Mouse (Mus musculus) mature B cell (primary cell): Measurements from ENCODE around the gene Traf3ip3.

Experiments
- in situ Hi-C: fragments of 300-500 bp; cut with MboI; formaldehyde crosslinking; loops from 2 replicates; pipeline ENCODE4 v1.14.3; 2019

The Traf3ip3 gene

DNA sequence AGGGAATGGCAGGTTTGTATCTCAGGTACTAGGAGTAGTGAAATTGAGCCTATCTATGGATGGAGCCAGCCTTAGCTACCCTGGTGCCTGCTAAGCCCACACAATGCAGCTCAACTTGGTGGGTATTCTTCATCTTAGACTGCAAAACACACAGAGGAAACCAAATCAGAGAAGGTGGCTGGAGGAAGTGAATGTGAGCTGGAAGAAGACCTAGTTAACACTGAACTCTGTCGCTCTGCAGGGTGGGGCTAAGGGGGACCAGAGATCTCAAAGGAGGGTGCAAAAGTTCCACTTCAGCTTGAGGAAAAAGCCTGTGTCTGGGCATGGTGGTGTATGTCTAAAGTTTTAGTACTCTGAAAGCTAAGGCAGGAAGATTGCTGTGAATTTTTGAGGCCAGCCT lies 41.9 kb downstream of the Traf3ip3 start:
- in situ Hi-C loops, result no loop called here

DNA sequence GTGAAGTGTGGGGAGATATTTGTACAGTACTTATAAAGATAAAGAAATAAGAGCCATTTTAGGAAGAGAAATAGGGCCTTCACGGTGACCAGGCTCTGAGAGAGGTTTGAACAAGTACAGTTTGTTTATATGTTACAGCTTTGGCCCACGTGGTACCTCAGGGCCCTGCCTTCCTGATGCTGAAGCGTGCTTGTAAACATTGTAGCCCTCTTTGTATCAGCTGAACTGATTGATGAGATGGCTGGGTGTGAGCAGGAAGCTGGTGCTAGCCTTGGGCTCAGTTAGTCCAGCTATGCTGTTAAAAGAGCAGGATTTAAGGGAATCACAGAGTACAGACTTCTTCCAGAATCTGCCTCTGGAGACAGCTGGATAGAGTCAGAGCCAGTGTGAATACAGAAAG lies 42.3 kb downstream of the Traf3ip3 start:
- in situ Hi-C loops, result no loop called here

DNA sequence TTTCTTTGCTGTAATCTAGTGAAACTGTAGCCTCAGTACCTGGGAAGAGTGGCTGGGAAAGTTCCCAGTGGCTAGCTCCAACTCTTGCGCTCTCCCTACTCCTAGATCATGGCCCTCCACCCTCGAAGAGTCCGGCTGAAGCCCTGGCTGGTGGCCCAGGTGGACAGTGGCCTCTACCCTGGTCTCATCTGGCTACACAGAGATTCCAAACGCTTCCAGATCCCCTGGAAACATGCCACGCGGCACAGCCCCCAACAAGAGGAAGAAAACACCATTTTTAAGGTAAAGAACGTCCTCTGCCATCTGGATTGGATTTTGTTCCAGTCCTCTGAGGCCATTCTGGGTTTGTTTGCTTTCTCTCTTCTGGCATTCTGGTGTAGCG lies 44.4 kb downstream of the Traf3ip3 start:
- in situ Hi-C loops, result no loop called here

DNA sequence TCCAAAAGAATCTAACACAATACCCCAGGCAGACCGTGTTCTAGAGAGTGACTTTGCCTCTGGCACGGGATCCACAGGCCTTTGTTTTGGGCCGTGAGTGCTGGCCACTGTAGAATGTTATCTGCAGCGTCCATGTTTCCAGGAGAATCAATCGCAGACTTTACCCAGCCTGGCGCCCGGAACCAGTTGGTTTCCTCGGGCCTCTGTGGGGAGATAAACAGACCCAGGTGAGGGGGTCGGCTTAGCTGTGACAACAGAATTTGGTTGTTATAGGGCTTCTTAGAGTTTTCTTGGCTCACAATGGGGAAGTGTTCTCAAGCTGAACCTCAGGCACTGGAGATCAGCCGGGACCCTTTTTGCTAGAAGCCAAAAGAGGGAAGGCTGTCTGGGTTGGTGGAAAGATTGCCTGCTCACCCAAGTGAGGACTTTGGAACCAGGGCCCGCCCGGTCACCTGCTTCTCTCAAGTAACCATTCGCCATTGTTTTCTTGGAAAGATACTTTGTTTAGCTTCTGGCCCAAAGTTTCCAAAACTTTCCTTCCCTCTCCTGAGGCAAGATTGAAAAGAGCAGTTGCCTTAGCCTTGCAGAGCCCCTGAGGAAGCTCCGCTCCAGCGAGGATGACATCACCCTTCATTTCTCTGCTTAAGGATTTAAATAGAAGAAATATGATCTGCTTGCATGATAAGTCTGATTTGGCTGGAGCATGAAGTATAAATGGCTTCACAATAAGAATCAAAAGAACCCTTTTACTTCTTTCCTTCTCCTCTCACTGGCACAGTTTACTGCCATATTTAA lies 45.0 kb downstream of the Traf3ip3 start:
- in situ Hi-C loops, result no loop called here

DNA sequence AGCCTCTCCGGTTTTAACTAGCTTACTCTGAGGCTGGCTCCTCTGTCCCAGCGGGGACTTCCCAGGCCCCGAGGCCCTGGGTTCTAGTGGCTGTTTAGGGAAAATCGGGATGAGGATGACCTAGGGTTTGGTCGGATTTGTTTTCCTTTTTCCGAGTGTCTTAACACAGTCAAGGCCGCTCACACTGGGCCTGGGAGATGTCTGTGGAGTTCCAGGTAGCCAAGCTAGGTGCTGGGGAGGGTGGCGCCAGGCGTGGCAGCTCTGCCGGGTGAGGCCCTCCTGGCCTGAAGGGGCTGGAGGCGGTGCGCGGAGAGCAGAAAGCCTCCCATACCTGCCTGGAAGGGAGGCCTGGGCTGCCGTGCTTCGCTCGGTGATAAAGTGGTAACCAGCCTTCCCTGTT lies 47.9 kb downstream of the Traf3ip3 start:
- in situ Hi-C loops, result no loop called here

DNA sequence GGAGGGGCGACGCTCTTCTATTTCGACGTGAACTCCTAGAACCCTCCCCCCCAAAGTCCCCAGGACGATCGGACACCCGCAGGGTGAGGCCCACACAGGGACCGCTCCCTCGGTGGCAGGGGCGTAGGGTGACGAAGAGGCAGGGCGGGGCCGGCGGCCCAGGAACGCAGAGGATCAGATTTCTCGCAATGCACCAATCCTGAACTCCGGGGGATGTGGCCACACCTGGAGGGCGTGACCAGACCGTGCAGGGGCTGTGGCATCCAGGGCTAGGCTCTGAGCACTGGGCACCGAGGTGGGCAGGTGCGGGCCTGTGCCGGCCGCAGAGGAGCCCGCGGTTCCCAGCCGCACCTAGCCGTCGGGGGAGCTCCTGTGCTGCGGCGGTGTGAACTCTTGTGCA lies 48.6 kb downstream of the Traf3ip3 start, which contains the start of gene Irf6:
Gene Irf6, plus strand, starts transcription at position 240 of the 400 bp plus-strand sequence.
- in situ Hi-C loops, result no loop called here

DNA sequence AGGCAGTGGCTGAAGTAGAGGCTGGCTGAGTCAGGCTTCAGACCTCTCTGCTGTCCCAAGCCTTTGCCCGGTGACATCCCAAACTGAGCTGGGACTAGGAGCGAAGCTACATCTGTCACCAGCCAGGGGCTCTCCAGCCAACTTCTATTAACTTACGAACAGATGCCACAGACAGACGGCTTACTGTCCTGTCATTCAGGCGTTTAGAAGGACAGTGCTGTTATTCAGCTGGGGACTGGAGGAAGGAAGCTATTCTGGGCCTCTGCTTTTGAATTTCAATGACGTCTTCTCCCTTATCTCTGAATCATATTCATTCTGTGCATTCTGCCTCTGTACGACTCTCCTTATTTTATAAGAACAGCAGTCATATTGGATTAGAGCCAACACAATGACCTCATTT lies 50.4 kb downstream of the Traf3ip3 start:
- in situ Hi-C loops, result no loop called here

DNA sequence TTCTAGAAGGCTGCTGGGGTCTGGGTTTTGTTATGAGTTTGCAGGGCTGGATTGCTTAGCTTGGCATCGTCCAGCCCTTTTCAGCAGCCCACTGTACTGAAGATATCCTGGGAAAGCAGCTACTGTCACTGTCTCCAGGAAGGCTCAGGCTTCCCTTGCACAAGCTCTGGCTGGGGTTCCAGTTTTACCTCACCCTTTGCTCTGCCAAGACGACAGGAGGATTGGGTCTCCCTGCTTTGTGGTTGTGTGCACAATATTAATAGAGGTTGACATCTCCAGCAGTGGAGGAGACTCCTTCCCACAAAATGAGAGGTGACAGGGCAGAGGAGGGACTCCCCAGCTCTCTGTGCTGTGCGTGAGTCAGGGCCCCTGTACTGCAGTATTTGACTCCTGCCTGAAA lies 52.3 kb downstream of the Traf3ip3 start:
- in situ Hi-C loops, result no loop called here

DNA sequence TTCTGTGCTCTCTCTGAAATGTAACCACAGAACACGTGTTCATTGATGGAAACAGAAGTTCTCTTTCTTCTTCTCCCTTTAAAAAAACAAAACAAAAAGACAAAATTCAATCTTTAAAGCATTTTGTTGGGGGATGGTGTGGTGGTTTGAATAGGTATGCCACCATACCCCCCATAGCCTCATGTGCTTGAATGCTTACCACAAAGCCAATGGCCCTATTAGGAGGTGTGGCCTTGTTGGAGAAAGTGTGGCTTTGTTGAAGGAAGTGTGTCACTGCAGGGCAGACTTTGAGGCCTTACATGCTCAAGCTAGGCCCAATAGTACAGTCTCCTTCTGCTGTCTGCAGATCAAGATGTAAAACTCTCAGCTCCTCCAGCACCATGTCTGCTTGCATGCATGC lies 55.1 kb downstream of the Traf3ip3 start:
- in situ Hi-C loops, result no loop called here

DNA sequence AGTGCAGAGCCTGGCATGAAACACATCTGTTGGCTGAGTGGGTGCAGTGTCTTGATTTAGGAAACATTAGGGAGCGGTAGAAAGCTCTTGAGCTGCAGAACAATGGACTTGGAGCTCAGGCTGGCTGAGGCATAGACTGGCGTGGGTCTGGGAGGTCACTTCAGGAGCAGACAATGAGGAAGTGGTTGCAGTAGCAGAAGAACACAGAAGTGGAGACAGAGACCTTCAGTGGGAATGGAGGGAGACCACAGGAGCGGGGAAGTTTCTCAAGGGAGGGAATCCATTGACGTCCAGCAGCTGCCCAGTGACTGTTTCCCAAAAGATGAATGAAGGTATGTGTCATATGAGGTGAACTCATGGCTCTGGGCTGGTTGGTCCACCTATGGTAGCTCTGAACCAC lies 56.4 kb downstream of the Traf3ip3 start:
- in situ Hi-C loops, result no loop called here

DNA sequence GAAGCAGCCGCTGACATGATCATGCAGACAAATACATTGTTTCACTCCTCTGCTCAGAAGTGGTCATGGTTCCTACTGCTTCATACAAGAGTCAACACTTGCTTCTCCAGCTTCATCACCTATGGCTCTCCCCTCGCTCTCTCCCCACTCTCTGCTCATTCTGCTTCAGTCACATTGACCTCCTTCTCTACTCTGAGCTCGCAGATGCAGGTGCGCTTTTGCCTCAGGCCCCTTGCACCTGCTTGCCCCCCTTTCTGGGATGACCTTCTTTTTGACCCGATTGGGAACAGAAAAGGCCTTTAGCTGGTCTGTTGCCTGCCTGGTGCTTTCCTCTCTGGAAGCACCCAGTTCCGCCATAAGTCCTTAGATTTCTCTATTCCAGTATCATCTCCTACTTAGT lies 57.0 kb downstream of the Traf3ip3 start:
- in situ Hi-C loops, result no loop called here

DNA sequence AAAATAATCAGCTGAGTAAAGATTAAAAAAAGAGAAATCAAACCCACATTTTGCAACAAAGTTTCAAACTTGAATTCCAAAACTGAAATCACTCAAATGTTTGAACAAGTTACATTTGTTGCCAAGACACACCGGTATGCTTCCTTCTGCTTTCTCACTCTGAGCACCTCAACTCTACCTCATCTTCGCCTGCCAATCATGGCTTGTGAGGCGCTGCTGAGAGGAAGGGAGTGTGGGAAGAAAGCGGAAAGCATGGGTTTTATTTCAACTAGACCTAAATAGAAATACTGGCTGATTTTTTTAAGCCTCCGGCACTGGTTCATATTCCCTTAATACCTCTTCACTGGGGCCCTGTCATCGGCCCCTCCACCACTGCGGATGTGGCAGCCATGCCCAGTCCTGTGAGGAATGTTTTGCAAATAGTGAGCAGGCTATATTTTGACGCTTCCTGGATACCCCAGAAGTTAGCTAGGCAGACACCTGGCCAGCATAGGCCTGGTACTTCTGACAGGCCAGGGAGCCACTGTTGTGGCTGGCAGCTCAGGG lies 58.9 kb downstream of the Traf3ip3 start:
- in situ Hi-C loops, result no loop called here

DNA sequence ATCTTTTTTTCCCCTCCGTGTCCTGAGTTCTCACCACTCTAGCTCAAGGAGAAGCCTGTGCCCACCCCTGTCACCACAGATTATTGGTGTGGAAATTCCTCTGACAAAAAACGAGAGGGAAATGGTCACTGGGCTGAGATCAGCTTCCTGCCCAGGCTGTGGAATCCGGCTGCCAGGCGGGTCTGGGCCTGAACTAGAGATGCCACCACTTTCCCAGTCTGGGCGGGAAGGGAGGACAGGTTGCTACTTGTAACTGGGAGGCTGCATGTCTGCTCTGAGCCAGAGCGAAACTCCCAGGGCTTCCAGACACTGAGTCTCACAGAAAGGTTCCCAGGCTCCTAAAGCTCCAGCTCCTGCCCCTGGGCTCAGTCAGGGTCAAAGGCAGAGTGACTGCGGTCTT lies 60.4 kb downstream of the Traf3ip3 start:
- in situ Hi-C loops, result no loop called here

DNA sequence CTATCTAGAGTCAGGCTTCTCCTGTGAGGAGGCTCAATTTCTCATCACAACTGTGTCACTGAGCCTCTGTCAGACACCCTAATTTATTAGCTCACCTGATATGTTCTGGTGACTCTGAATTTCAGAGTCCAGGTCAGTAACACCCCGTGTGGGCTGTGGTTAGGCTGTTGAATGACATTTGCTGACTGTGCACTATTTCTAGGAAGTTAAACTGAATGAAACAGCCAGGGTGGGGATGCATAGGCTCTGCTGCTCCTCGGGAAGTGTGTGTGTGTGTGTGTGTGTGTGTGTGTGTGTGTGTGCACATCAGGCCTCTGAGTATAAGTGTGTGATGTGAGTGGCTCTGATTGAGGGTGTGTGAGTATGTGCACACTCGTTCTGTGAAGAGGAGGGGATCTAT lies 62.8 kb downstream of the Traf3ip3 start:
- in situ Hi-C loops, result no loop called here

DNA sequence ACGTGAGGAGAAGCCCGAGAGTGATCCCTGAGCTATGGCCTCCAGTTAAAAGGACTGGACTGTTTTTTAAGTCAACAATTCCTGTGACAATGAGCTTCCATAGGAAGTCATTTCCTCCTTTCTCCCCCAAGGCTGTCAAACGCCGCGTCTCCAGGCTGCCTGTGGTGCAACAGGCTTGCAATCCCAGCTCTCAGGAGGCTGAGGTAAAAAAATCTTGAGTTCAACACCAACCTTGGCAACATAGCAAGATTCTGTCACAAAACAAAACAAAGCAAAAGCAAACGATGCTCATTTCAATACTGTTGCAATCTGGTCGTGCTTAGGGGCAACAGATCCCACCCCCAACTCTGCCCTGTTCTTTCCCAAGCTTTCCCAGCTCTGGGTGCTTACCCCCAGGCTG lies 63.4 kb downstream of the Traf3ip3 start:
- in situ Hi-C loops, result no loop called here

DNA sequence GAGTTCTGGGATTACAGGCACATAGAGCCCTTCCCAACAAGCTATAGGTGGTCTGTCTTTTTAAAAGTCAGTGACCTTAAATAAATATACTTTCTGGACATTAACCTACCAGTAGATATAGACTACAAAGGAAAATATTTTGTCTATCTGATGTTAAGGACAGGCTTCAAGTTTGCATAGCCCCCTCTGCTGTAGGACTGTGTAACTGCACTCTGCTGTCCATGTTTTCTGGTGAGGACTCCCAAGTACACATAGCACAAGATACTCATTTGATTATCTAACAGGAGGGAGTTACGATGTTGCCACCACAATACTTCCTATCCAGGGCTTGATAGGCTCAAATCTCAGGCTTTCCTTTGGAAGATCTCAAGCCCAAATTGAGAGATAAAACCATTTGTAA lies 67.8 kb downstream of the Traf3ip3 start:
- in situ Hi-C loops, result no loop called here

DNA sequence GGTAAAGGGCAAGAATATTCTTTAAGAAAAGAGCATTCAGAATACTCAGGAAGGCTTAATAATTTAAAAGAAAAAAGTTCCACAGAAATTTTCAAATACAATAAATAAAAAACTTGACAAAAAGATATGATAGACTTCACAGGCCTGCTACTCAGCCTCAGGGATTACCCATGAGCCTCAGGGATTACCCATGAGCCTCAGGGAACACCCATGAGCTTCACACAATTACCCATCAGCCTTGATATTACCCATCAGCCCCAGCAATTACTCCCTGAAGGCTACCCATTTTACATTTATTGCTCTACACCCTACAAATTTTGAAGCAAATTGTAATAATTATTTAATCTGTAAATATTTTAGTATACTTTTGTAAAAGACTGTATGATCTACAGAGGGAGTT lies 69.1 kb downstream of the Traf3ip3 start:
- in situ Hi-C loops, result no loop called here

DNA sequence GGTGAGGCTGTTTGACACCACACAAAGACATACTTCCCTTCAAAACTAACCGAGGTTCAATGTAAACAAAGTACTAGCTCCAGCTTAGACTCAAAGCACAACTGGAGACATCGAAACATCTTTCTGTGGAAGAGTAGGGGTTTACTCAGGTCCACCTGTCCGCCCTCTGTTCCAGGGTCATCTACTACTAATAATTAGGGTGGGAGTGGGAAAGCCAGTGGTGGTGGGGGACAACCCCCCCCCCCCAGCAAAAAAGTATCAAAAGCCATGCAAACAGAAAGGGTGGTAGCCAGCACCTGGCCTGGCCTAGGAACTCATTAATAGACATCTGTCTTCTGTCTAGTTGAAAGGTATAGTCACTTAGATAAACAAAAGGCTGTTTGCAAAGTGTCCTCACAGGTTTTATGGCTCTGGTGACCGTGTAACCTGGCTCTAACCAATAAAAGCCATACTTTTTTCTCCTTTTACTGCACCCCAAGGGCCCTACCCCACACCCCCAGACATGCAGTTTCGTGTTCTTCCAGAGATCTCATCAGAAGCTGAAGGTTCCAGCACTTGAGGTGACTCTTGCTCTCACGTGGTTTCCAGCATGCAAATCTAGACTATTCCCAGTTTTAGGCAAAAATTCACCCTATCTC lies 70.1 kb downstream of the Traf3ip3 start:
- in situ Hi-C loops, result no loop called here

DNA sequence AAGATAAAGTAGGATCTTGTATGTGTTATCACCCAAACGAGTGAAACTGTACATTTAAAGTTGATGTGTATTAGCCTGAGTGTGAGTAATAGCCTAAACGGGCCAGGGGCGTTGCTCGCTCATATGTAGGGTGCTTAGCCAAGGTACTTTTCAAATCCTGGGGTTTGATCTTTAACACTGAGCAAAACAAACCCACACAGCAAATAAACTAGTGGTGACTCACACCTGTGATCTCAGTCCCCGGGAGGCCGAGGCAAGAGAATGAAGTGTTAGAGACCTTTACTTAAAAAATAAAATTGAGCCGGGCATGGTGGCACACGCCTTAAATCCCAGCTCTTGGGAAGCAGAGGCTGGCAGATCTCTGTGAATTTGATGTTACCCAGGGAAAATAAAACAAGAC lies 70.7 kb downstream of the Traf3ip3 start:
- in situ Hi-C loops, result no loop called here

DNA sequence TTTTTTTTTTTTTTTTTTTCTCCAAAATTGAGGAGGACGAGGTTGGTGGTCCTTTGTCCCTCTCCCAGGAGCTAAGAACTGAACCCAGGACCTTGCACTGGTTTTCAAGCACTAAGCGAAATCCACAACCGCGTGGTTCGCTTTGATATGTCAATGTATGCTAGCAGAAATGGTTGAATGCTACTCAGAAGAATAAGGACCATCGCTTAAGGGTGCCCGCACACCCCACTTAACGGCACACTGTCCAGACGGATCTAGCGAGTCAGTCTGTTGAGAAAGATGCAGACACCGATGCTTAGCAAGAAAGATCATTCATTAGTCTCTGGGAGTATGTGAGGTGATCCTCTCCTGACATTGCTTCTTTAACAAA lies 71.1 kb downstream of the Traf3ip3 start:
- in situ Hi-C loops, result no loop called here

DNA sequence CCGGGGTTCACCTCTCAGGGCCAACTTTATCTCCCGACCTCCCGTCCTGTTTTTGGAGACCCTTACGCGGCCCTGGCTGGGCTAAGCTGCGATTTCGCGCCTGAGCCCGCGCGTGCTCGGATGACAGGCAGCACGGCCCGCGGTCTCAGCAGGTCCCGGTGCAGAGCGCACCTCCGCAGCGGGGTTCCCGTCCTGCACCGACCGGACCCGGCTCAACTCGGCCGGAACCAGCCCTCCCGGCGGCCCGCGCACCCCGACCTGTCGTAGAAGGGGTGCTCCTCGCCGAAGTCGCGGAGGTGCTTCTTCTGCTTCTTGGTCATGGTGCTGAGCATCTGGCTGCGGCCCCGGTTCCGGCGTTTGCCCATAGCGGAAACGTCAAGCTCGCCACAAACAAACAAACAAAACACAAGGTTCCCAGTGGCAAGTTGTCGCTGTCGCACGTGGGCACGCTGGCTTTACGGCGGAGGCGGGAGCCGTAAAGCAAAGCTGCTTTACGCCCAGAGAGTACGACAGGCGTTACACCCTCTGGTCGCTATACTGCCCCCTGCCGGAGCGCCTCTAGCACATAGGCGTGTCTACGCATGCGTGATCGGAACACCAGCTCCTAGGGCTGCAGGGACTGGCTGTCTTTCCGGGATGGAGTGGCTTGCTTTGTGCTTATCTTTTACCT lies 71.6 kb downstream of the Traf3ip3 start, which contains the start of gene Diexf:
Gene Diexf, minus strand, starts transcription at position 487 of the 670 bp plus-strand sequence.
- in situ Hi-C loops, result no loop called here

DNA sequence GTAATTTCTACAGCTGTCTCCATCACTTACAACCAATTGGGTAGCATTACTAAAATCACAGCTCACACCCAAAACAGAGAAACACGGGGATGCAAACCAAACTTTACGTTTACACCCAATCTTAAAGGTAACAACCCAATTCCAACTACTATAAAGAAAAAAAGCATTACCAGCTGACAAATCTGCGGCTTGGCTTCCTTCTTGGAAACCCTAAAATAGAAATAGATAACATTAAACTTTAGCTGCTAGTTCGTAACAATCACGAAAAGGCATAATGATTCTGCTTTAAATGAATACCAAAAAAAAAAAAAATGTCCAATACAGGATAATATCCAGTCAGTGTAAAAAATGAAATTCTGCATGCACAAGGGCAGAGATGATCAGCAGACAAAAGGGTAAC lies 72.2 kb downstream of the Traf3ip3 start:
- in situ Hi-C loops, result no loop called here

DNA sequence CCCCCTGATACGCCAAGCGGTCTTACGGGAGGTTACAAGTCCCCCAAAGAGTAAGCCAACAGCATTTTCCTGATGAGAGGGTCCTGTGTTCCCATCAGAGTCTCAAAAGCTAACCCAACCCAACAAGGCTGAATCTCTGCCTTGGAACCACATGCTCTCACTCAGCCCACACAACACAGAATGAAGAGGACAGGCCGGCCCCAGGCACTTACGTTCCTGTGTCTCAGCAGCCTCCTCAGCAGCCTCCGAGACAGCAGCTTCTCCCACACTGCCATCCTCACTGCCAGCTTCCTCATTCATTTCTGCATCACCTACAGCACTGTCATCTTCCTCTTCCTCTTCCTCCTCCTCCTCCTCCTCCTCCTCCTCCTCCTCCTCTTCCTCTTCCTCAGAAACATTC lies 73.4 kb downstream of the Traf3ip3 start:
- in situ Hi-C loops, result no loop called here
